Mouse (Mus musculus) spleen, adult 2 months (tissue): ENCODE results near the gene Fam207a. TPM values are rescaled to one million over a fixed set of nuclear protein-coding genes. Genes with fewer than 3 reads are reported as not detected.

Experiments
- DNase-seq, 2 experiments: peaks; one replicate each; pipeline versions ENCODE4 v3.0.0 to v3.0.0-alpha.2; 2012 to 2021; ENCODE audit warnings: low spot score in 2 of 2, low read depth in 1 of 2
- H3K27ac ChIP-seq: fragments of 200-500 bp; 2 replicates; pipeline ENCODE4 v1.5.1; 2012; ENCODE audit warnings: low read length, inconsistent platforms; ENCODE audit not compliant: insufficient read depth
- H3K27me3 ChIP-seq: fragments of 200-500 bp; 2 replicates; pipeline ENCODE4 v1.6.1; 2012; ENCODE audit warnings: mild to moderate bottlenecking, moderate library complexity, low read length, inconsistent platforms; ENCODE audit not compliant: control insufficient read depth, insufficient read depth
- H3K36me3 ChIP-seq: fragments of 200-500 bp; 2 replicates; pipeline ENCODE4 v1.6.1; 2012; ENCODE audit warnings: mild to moderate bottlenecking, low read length, inconsistent platforms; ENCODE audit not compliant: control insufficient read depth, insufficient read depth
- H3K4me1 ChIP-seq: fragments of 200-500 bp; 2 replicates; pipeline ENCODE4 v1.6.1; 2011; ENCODE audit warnings: inconsistent platforms; ENCODE audit not compliant: control insufficient read depth, insufficient read depth, insufficient read length
- H3K4me3 ChIP-seq: fragments of 200-500 bp; 2 replicates; pipeline ENCODE4 v1.5.1; 2011; ENCODE audit warnings: mild to moderate bottlenecking, inconsistent platforms; ENCODE audit not compliant: insufficient read depth, insufficient read length; ENCODE audit errors: extremely low read depth
- CTCF ChIP-seq: fragments of 200-500 bp; IDR thresholded peaks from 2 replicates; pipeline ENCODE4 v1.5.1; 2011; ENCODE audit warnings: mild to moderate bottlenecking, inconsistent platforms; ENCODE audit not compliant: insufficient read depth, insufficient read length, insufficient replicate concordance; ENCODE audit errors: extremely low read depth
- POLR2A ChIP-seq: fragments of 200-500 bp; IDR thresholded peaks from 2 replicates; pipeline ENCODE4 v1.6.1; 2011; ENCODE audit warnings: low read depth, low read length, inconsistent platforms
- whole genome bisulfite sequencing: fragments of 180-500 bp; shearing (Covaris S2); methylation state at CpG from one replicate; pipeline ENCODE4 v1.1.7; 2018; 5-methylcytosine and 5-hydroxymethylcytosine counted together
- polyA plus RNA-seq: library from polyadenylated mRNA; depleted of rRNA; stranded (reverse); fragments of >200 nt; gene quantifications from 2 replicates; pipeline ENCODE4 v1.2.3, GENCODE M21; 2012

Gene Fam207a
- polyA plus RNA-seq, 1 experiment = 21.1 TPM

DNA sequence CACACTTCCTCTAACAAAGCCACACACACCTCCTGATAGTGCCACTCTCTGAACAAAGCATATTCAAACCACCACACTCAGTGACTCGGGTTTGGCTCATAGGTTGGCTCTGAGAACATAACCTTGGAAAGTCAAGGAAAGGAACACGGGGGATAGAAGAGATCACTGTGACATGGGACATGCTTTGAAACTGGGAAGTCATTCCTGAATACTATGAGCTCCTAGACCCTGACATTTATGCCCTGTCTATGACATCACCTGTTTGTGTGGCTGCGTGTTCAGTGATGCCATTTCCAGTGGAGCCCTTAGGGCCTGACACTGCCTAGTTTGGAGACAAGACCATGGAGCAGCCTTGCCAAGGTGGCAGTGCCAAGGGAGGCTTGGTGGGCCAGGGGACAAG lies 57.9 kb downstream of the Fam207a start:
- no peaks in the 10 kb centered on the region for H3K4me1 ChIP-seq

DNA sequence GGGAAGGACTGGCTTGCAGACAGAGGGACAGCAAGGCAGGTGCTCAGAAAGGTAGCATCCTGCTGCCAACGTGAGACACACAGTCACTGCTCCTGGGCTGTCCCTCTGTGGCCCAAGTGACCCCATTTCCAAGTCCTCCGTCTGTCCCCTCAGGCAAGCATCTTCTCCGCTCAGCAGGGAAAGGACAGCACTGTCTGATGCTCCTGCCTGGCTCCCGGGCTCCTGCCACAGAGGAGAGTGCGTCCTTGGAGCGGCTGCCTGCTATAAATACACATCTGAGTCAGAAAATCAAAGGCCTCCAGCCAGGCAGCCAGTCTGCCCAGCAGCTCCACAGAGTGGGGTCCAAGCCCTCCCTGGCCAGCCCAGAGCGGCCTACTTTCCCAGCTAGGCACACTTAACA lies 59.1 kb downstream of the Fam207a start:
- Histone ChIP-seq H3K4me1 (no peaks in the 10 kb centered on the region), H3K27ac (no peak overlapping the region), H3K4me3 (no peak overlapping the region), H3K36me3 (no peaks in the 10 kb centered on the region), H3K27me3 (no peaks in the 10 kb centered on the region)
- TF ChIP-seq CTCF (no peak), POLR2A (no peak)
- no peak for DNase-seq
- WGBS = 84% methylated on average over 7 of the region's 7 CpGs

More for the DNA sequence above, 57.9 kb downstream of the Fam207a start:
- WGBS = 74% methylated on average over 3 of the region's 3 CpGs
- no peaks in the 10 kb centered on the region for H3K36me3 ChIP-seq
- TF ChIP-seq CTCF = no peak
- no peak for TF ChIP-seq POLR2A
- H3K27me3 ChIP-seq = no peaks in the 10 kb centered on the region
- H3K4me3 ChIP-seq = no peak overlapping the region
- H3K27ac ChIP-seq = no peak overlapping the region
- DNase-seq = no peak

DNA sequence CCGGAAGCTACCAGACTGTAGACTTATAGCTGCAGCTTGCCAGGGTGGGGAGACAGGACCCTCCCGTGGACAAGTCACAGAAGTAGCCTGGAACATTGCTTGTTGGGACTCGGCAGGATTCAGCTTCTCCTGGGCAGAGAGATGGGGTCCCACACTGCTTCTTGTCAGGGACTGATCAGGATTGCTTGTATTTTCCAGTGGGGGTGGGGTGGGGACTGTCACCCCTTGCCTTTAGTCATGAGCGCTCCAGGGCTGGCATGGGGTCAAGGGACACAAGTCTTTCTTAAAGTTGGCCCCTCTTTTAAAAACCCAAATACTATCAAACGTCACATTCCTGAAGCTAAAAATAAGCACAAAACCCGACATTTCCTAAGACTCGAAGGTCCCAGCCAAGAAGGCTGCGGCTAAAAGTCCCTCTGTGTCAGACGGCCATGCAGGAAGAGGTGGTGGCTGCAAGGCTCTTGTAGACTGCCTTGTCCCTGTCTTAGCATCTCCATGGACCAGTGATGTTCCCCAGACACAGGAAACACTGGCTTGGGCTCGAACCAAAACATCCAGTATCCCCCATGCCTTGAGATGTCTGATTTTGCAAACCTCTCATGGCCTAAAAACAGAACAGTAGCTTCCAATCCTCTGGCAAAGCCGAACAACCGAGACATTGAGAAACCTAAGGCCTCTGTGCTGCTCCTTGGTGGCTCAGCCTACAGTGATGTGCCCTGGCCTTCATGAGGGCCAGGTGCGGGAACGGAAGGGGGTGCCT lies 60.2 kb downstream of the Fam207a start:
- no peak for TF ChIP-seq POLR2A
- TF ChIP-seq CTCF = no peak
- Histone ChIP-seq H3K27me3 (peaks cover 3% of the 10 kb centered on the region; the same call in 1 of the 2 replicates), H3K4me1 (no peaks in the 10 kb centered on the region), H3K27ac (no peak overlapping the region), H3K36me3 (no peaks in the 10 kb centered on the region), H3K4me3 (no peak overlapping the region)
- WGBS = 71% methylated on average over 14 of the region's 14 CpGs
- no peak for DNase-seq

DNA sequence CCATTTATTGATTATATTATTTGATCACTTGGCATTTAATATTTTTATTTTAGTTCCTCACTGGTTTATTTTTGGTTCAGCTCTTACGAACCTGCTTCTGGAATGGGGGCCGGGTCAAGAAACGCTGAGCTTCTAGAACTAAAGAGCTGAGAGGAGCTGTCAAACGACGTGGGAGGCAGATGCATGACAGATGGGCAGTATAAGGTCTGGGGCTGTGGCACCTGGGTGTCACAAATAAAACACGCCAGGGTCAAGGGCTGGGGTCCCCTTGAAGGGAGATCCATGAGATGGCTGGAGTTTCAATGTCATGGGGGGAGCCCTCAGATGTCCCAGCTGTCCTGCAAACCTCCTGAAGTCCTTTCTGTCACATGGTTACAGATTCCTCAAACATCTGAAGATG lies 60.8 kb downstream of the Fam207a start:
- H3K36me3 ChIP-seq = no peaks in the 10 kb centered on the region
- H3K27ac ChIP-seq = no peak overlapping the region
- DNase-seq = no peak
- H3K4me3 ChIP-seq = no peak overlapping the region
- no peaks in the 10 kb centered on the region for H3K4me1 ChIP-seq
- TF ChIP-seq POLR2A = no peak
- no peak for TF ChIP-seq CTCF
- WGBS = 86% methylated on average over 6 of the region's 6 CpGs
- H3K27me3 ChIP-seq = peaks cover 3% of the 10 kb centered on the region; the same call in 1 of the 2 replicates

DNA sequence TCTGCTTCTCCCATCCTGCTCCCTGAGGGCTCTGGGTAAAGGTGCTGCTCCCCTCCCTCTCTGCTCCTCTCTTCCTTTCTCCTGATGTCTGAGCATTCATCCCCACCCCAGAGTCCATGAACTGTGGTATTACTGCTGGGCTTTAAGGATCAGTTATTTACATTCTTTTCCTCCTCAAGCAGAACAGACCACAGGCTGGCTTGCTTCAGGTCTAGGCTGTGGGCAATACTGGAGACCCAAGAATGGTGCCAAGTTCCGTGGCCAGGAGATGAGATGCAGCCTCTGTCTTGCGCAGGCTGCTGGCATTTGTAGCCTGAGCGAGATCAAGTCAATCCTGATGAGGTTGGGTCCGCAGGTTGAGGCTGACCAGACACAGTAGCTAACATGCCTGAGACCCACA lies 63.8 kb downstream of the Fam207a start:
- WGBS = 92% methylated on average over 4 of the region's 4 CpGs
- Histone ChIP-seq H3K36me3 (no peaks in the 10 kb centered on the region), H3K4me1 (no peaks in the 10 kb centered on the region), H3K27me3 (peaks cover 7% of the 10 kb centered on the region), H3K27ac (no peak overlapping the region), H3K4me3 (no peak overlapping the region)
- no peak for TF ChIP-seq POLR2A
- no peak for TF ChIP-seq CTCF
- no peak for DNase-seq

DNA sequence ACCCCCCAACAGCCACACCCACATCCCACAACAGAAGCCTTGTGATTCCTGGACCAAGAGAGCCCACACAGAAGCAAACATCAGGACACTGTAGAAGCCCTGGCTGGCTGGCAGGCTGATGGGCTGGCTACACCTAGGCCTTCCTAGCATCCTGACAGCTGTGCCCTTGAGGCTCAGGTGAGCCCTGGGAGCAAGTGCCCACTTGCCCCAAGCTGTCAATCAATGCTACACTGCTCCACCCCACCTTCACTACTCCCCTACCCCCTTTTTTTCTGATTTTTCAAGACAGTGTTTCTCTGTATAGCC lies 65.5 kb downstream of the Fam207a start:
- Histone ChIP-seq H3K36me3 (no peaks in the 10 kb centered on the region), H3K4me1 (no peaks in the 10 kb centered on the region), H3K4me3 (no peak overlapping the region), H3K27me3 (peaks cover 7% of the 10 kb centered on the region), H3K27ac (no peak overlapping the region)
- no peak for DNase-seq
- TF ChIP-seq POLR2A = no peak
- no peak for TF ChIP-seq CTCF

DNA sequence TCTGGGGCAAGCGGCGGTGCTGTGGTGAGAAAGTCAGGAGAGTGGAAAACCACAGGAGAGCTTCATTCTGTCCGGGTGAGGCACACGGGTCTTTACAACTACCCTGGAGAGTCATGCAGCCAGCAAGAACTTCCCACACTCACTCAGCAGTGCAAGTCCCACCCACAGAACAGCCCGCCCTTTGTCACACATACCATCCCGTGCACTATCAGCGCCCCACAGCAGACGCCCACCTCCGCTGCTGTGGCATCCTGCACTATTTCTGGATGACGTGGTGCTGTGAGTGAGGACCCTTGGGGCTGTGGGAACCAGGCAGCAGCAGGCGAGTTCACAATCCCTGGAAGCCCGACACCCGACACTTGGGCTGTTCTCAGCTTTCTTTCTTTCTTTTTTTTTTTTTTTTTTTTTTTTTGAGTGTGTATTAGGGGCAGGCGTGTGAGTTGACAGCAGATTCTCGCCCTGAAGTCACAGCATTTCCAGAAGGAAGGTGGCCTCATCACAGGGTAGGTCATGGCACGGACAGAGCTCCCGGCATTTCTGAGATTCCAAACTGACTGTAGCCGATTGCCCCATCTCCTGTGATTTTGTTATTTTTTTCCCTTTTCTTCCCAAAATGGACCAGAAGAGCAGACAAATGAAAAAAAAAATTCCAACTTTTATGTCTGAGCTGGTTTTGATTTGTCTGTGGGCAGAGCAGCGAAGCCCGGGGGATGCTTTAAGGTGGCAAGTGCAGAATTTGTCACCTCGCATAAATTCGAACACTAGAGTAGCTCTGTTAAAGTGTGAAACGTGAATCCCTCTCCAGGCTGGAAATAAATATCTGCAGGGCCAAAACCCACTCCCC lies 66.0 kb downstream of the Fam207a start:
- H3K36me3 ChIP-seq = no peaks in the 10 kb centered on the region
- H3K4me1 ChIP-seq = no peaks in the 10 kb centered on the region
- H3K27ac ChIP-seq = no peak overlapping the region
- peaks cover 7% of the 10 kb centered on the region for H3K27me3 ChIP-seq
- no peak overlapping the region for H3K4me3 ChIP-seq
- DNase-seq = no peak
- no peak for TF ChIP-seq CTCF
- TF ChIP-seq POLR2A = no peak
- WGBS = 29% methylated on average over 23 of the region's 23 CpGs
